Mouse (Mus musculus): Measurements from ENCODE around the gene Lrsam1. TPM values are rescaled to one million over a fixed set of nuclear protein-coding genes. Genes with fewer than 3 reads are reported as not detected.

Gene Lrsam1
- polyA plus RNA-seq, 1 experiment, result 10.3 TPM

DNA sequence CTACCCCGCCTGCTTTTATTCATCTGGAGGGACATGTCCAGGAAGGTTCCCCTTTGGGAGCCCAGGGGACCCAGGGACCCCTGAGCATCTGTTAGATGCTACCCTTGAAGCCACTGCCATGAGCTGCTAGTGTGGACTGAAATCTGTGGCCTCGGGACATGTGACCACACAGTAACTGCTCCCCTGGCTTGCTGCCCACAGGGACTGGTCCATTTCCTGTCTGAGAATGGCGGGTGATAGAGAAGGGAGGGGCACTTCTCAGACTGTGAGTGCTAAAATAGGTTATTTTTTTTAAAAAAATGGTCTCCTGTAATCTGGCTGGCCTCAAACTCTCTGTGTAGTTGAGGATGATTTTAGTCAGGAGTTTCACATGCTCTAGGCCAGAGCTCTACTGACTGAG is 79.7 kb downstream of the Lrsam1 start:
- no peaks in the 10 kb centered on the region for H3K27me3 ChIP-seq (ENCODE audit: control insufficient read depth, insufficient read depth, insufficient read length)
- TF ChIP-seq FOSL1 (IDR thresholded peaks at IDR 0.05; ENCODE audit: insufficient read depth, low read length, poor library complexity, severe bottlenecking) (no peak), MYOD1 (IDR thresholded peaks at IDR 0.05; ENCODE audit: control insufficient read depth, insufficient read length, low read depth) (no peak), MYOG (IDR thresholded peaks at IDR 0.05; ENCODE audit: control insufficient read depth, extremely low read depth, insufficient read length) (no peak), USF1 (IDR thresholded peaks at IDR 0.05; ENCODE audit: low read depth) (peak; percentile 97), MAX (IDR thresholded peaks at IDR 0.05) (peak; percentile 89), CEBPB (IDR thresholded peaks at IDR 0.05; ENCODE audit: low read depth) (no peak), CTCF (IDR thresholded peaks at IDR 0.05; ENCODE audit: control insufficient read depth, insufficient read depth, insufficient read length) (no peak)
- no peak overlapping the region for H3K4me3 ChIP-seq (ENCODE audit: insufficient read depth, poor library complexity, severe bottlenecking)

DNA sequence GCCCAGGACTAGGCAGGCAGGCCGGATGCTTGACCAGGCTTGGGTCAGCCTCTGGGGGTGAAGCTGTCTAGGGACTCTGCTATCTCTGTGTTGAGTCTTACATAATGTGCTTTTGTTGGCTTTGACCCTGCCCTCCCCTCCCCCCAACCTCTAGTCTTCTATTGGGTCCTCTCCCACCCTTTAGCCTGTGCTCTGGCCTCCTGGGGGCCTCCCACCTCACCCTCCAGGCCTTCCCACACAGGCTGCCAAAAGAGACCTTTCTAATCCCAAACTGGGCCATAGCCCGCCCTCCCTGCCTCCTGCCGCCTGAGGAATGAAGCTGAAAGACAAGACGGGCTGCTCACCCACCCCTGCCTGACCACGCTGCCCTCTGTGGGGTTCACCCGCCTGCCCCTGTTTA is 80.4 kb downstream of the Lrsam1 start:
- Histone ChIP-seq H3K79me3 (ENCODE audit: low read depth) (peaks cover 81% of the 10 kb centered on the region), H3K4me3 (ENCODE audit: insufficient read depth, poor library complexity, severe bottlenecking) (no peak overlapping the region)

More for the DNA sequence above, 79.7 kb downstream of the Lrsam1 start:
- Histone ChIP-seq H3K79me3 (ENCODE audit: low read depth) (peaks cover 82% of the 10 kb centered on the region), H3ac (ENCODE audit: control insufficient read depth, insufficient read length, low read depth) (peak overlapping the region; percentile 27), H3K36me3 (ENCODE audit: control insufficient read depth, insufficient read depth) (peaks cover 53% of the 10 kb centered on the region), H3K79me2 (ENCODE audit: control insufficient read depth, insufficient read depth) (peaks cover 98% of the 10 kb centered on the region)

DNA sequence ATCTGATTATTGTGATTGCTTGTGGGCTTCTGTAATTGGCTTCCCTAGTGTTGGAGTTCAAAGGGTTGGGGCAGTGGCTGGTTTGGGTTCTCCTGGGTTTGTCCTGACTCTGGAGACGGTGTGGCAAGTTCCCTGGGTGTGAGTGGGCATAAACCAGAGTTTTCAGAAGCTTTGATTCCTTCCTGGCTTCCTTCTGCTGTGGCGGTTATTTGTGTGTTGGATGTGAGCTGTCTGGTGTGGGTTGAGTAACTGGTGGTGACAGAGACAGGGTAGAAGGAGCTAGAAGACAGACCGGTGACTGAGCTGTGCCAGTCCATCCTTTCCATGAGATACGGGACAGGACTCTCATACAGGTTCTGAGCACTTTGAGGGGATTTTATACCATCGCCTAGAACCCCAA is 81.8 kb downstream of the Lrsam1 start:
- H3ac ChIP-seq (ENCODE audit: control insufficient read depth, insufficient read length, low read depth), result peak overlapping the region; percentile 44

More for the DNA sequence above, 80.4 kb downstream of the Lrsam1 start:
- Histone ChIP-seq H3K27me3 (ENCODE audit: control insufficient read depth, insufficient read depth, insufficient read length) (no peaks in the 10 kb centered on the region), H3K36me3 (ENCODE audit: control insufficient read depth, insufficient read depth) (peaks cover 53% of the 10 kb centered on the region), H3K79me2 (ENCODE audit: control insufficient read depth, insufficient read depth) (peaks cover 98% of the 10 kb centered on the region), H3ac (ENCODE audit: control insufficient read depth, insufficient read length, low read depth) (peak overlapping the region; percentile 51)
- TF ChIP-seq CTCF (IDR thresholded peaks at IDR 0.05; ENCODE audit: control insufficient read depth, insufficient read depth, insufficient read length) (no peak), CEBPB (IDR thresholded peaks at IDR 0.05; ENCODE audit: low read depth) (peak; percentile 29), MAX (IDR thresholded peaks at IDR 0.05) (peak; percentile 55), FOSL1 (IDR thresholded peaks at IDR 0.05; ENCODE audit: insufficient read depth, low read length, poor library complexity, severe bottlenecking) (no peak), USF1 (IDR thresholded peaks at IDR 0.05; ENCODE audit: low read depth) (no peak), MYOG (IDR thresholded peaks at IDR 0.05; ENCODE audit: control insufficient read depth, extremely low read depth, insufficient read length) (no peak), MYOD1 (IDR thresholded peaks at IDR 0.05; ENCODE audit: control insufficient read depth, insufficient read length, low read depth) (no peak)

DNA sequence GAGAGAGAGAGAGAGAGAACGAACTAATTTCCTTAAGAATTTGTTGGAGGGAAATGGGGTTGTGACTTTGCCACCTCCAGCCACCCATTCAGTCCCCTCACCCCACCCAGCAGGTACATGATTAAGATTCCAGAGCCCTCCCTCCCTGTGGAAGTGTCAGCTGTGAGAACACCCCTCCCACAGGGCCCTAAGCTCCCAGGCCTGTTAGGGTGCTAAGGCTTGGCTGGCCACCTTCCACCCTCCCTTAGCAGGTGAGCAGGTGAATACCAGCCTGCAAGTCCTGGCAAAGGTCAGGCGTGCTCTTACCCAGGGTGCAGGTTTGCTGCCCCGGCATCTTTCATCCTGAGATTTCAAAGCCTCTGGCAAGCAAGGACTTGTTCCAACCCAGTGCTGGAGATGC is 83.0 kb downstream of the Lrsam1 start:
- Histone ChIP-seq H3K27me3 (ENCODE audit: control insufficient read depth, insufficient read depth, insufficient read length) (no peaks in the 10 kb centered on the region), H3K79me2 (ENCODE audit: control insufficient read depth, insufficient read depth) (peaks cover 98% of the 10 kb centered on the region), H3K36me3 (ENCODE audit: control insufficient read depth, insufficient read depth) (peaks cover 30% of the 10 kb centered on the region), H3ac (ENCODE audit: control insufficient read depth, insufficient read length, low read depth) (peak overlapping the region; percentile 91), H3K4me3 (ENCODE audit: insufficient read depth, poor library complexity, severe bottlenecking) (peak overlapping the region; percentile 87), H3K79me3 (ENCODE audit: low read depth) (peaks cover 68% of the 10 kb centered on the region)
- TF ChIP-seq CTCF (IDR thresholded peaks at IDR 0.05; ENCODE audit: control insufficient read depth, insufficient read depth, insufficient read length), result no peak
- no peak for TF ChIP-seq FOSL1 (IDR thresholded peaks at IDR 0.05; ENCODE audit: insufficient read depth, low read length, poor library complexity, severe bottlenecking)
- no peak for TF ChIP-seq CEBPB (IDR thresholded peaks at IDR 0.05; ENCODE audit: low read depth)
- TF ChIP-seq MYOG (IDR thresholded peaks at IDR 0.05; ENCODE audit: control insufficient read depth, extremely low read depth, insufficient read length), result no peak
- TF ChIP-seq MAX (IDR thresholded peaks at IDR 0.05), result no peak
- TF ChIP-seq USF1 (IDR thresholded peaks at IDR 0.05; ENCODE audit: low read depth), result no peak
- TF ChIP-seq MYOD1 (IDR thresholded peaks at IDR 0.05; ENCODE audit: control insufficient read depth, insufficient read length, low read depth), result no peak

More for the DNA sequence above, 81.8 kb downstream of the Lrsam1 start:
- Histone ChIP-seq H3K27me3 (ENCODE audit: control insufficient read depth, insufficient read depth, insufficient read length) (no peaks in the 10 kb centered on the region), H3K79me3 (ENCODE audit: low read depth) (peaks cover 74% of the 10 kb centered on the region), H3K36me3 (ENCODE audit: control insufficient read depth, insufficient read depth) (peaks cover 42% of the 10 kb centered on the region), H3K79me2 (ENCODE audit: control insufficient read depth, insufficient read depth) (peaks cover 98% of the 10 kb centered on the region), H3K4me3 (ENCODE audit: insufficient read depth, poor library complexity, severe bottlenecking) (peak overlapping the region; percentile 87)
- TF ChIP-seq MYOD1 (IDR thresholded peaks at IDR 0.05; ENCODE audit: control insufficient read depth, insufficient read length, low read depth) (no peak), MYOG (IDR thresholded peaks at IDR 0.05; ENCODE audit: control insufficient read depth, extremely low read depth, insufficient read length) (no peak), FOSL1 (IDR thresholded peaks at IDR 0.05; ENCODE audit: insufficient read depth, low read length, poor library complexity, severe bottlenecking) (no peak), MAX (IDR thresholded peaks at IDR 0.05) (no peak), USF1 (IDR thresholded peaks at IDR 0.05; ENCODE audit: low read depth) (no peak), CEBPB (IDR thresholded peaks at IDR 0.05; ENCODE audit: low read depth) (no peak), CTCF (IDR thresholded peaks at IDR 0.05; ENCODE audit: control insufficient read depth, insufficient read depth, insufficient read length) (no peak)

DNA sequence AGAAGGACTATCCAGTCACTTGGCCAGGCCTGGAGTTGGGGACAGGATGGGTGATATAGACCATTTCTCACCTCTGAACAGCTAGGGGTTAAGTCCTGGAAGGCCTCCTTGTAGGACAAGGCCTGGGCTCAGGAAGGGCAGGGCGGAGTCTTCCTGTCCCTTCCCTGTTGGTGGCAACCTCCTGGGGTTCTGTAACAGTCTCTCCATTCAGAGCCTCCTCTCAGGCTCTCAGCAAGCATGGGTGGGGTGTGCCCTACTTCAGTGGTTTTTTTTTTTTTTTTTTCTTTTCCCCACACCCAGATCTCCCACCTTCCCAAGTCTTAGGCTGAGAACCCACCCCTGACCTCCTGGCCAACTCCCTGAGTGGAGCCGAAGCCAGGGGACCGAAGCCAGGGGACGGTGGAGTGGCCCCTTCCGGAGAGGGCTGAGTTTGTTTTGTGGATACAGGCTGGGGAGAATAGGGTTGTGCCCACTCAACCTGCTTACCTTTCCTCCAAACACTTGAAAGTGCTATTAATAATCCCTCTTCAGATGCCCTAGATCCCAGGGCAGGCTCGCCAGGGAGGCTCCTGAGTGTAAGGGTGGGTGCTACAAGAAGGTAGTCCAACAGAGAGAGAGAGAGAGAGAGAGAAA is 83.5 kb downstream of the Lrsam1 start:
- H3K36me3 ChIP-seq (ENCODE audit: control insufficient read depth, insufficient read depth), result peaks cover 24% of the 10 kb centered on the region
- TF ChIP-seq MYOG (IDR thresholded peaks at IDR 0.05; ENCODE audit: control insufficient read depth, extremely low read depth, insufficient read length) (no peak), CTCF (IDR thresholded peaks at IDR 0.05; ENCODE audit: control insufficient read depth, insufficient read depth, insufficient read length) (no peak), MAX (IDR thresholded peaks at IDR 0.05) (no peak), MYOD1 (IDR thresholded peaks at IDR 0.05; ENCODE audit: control insufficient read depth, insufficient read length, low read depth) (no peak), CEBPB (IDR thresholded peaks at IDR 0.05; ENCODE audit: low read depth) (no peak), FOSL1 (IDR thresholded peaks at IDR 0.05; ENCODE audit: insufficient read depth, low read length, poor library complexity, severe bottlenecking) (no peak), USF1 (IDR thresholded peaks at IDR 0.05; ENCODE audit: low read depth) (no peak)
- H3ac ChIP-seq (ENCODE audit: control insufficient read depth, insufficient read length, low read depth), result peak overlapping the region; percentile 91
- peaks cover 63% of the 10 kb centered on the region for H3K79me3 ChIP-seq (ENCODE audit: low read depth)
- peak overlapping the region; percentile 87 for H3K4me3 ChIP-seq (ENCODE audit: insufficient read depth, poor library complexity, severe bottlenecking)
- H3K27me3 ChIP-seq (ENCODE audit: control insufficient read depth, insufficient read depth, insufficient read length), result no peaks in the 10 kb centered on the region
- peaks cover 93% of the 10 kb centered on the region for H3K79me2 ChIP-seq (ENCODE audit: control insufficient read depth, insufficient read depth)
